Mouse (Mus musculus) WW6 (cell line): ENCODE results near the gene Kiss1r.

Experiments
- DNase-seq: peaks from one replicate; pipeline ENCODE4 v3.0.0-alpha.2; 2013; ENCODE audit warnings: low read depth, low spot score

Gene Kiss1r

GRCm38 (mm10) chr10:79924998-79925784, 8.4 kb downstream of the Kiss1r start:
- peak; percentile 72 for DNase-seq

DNA sequence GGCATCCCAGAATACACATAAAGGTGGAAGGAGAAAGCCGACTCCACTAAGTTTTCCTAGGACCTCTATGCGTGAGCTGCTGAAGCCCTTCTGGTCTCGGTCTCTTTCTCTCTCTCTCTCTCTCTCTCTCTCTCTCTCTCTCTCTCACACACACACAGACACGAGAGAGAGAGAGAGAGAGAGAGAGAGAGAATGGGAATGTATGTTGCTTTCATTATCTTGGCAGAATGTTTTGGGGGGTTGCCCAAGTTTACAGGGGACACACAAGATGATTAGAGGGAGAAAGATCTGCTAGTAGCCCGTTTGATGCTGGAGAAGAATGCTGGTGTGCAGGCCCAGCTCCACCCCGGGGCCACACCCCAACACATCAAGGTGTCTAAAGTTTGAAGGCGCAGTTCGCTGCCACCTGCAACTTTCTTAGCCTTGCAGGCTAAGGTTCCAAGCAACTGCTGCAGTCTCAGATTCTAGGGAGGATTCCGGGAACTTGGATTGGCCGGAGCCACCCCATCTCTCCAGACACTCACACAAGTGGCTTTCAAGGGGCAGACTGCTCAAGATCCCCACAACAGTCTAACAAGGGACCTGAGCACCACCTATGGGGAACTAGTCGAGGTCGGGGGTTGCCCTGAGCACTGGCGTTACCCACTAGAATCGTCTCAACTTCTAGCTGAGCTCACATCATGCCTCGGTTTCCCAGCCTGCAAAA, 9.2 kb downstream of the Kiss1r start:
- no peak for DNase-seq

DNA sequence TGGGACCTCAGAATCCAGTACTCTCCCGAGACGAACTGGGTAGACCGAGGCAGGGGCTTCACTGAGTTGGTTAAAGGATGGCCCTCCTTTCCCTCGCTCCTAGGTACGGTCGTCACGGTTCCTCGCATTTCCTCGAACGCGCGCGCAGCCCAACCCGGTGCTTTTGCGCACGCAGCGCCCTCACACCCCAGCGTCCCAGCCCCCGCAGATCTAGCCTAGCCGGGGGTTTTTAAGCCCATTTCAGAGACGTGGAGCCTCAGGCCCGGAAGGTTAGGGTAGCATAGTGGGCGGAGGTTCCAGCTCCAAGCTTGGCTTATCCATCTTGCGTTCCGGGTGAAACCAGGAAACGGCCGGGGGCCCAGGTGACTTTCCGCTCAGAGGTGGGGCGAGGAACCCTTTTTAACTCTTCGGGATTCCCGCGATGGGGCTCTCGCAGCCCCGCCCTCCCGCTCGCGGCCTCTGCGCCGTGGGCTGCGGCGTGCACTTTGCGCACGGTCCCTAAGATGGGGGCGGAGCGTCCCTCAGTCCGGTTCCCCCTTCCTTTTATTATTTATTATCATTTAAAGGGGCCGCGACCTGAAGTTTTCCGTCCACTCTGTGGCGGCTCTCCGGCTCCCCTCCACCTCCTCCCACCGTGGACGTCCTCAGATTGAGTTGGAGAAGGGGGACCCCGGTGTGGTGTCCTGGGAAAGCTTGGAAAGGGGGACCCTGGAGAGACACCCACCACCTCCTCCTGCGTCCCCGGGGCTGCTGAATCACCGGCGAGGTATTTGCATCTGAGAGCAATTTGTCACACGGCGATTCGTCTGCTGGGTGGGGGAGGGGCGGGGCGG, 9.9 kb downstream of the Kiss1r start, which contains the start of gene Arid3a:
Gene Arid3a (plus strand): TSS at position 553 of the 833 bp plus-strand sequence.
- DNase-seq: peak; percentile 88

- DNase-seq: no peak
Observed at GRCm38 (mm10) chr10:79927324-79928029, 10.7 kb downstream of the Kiss1r start.

DNA sequence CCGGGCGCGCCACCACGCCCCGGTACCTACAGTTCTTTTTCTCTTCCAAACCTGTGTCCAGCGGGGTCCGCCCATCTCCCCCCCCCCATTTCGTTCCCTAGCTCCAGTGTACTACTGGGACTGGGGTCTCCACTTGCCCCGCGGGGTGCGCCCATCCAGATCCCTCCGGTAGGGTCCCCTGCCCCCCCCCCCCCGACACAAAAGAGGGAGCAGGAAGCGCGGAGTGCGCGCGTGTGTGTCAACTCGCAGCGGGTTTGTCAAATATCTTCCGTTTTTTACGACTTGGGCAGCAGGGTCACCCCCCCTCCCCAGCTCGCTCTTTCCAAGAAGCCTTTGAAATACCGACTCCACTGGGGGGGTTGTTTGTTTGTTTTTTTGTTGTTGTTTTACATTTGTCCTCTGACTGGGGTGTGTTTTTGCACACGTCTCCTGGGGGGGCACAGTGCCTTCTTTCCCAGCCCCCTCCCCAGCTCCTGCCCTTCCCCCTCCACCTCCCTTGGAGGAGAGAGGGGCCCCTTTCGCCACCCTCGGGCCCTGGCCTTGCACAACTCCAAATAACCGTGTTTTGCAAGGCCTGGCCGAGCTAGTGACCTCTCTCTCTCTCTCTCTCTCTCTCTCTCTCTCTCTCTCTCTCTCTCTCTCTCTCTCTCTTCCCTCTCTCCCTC, 11.4 kb downstream of the Kiss1r start:
- DNase-seq: no peak

GRCm38 (mm10) chr10:79928907-79929701, 12.3 kb downstream of the Kiss1r start:
- no peak for DNase-seq

DNA sequence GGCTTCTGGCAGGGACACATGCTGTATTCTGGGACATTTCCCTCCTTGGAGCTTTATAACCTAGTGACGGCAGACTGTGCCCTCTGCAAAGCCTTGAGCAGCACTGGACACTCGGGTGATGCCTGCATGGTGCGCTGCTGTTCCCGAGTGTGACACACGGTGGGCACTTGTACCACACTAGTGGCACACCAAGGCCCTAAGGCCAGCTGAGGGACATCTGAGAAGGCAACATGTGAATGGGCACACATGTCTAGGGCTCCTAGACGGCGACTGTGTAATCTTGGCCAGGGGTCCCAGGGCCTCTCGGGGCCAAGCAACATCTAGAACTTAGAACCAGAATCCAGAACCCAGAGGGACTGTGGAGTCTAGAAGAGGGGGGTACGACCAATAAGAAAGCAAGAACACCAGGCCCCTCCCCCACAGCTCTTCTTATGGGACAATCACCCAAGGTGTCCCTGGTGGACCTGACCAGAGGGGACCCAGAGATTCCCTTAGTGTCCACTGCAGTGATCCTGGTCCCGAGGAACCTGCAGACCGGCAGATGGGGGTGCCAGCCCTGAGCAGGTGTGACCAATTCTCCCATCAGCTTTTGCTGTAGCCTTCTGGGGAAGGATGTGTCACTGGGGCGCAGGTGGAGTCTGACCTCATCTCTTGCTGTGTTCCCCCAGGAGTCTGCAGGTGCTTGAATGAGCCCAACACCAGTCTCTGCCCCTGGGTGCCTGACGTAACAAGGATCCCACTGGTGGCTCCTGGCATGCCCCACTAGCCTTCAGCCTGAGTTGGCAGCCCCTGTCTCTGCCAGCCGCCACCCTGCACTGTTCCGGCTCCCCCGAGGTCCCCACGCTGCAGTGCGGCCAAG, 13.4 kb downstream of the Kiss1r start:
- no peak for DNase-seq

GRCm38 (mm10) chr10:79930826-79931186, 14.0 kb downstream of the Kiss1r start:
- DNase-seq: no peak

DNA sequence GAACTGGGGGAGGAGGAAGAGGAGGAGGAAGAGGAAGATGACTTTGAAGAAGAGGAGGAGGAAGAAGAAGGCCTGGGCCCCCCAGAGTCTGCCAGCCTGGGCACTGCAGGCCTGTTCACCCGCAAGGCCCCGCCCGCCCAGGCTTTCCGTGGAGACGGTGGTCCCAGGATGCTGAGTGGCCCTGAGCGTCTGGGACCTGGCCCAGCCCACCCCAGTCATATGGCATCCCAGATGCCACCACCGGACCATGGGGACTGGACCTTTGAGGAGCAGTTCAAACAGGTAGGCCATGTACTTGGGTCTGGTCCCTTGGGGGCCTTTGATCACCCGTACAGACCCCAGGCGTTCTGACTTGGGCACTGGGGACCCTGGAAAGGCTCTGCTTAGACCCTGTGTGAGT, 15.0 kb downstream of the Kiss1r start:
- DNase-seq: no peak

DNA sequence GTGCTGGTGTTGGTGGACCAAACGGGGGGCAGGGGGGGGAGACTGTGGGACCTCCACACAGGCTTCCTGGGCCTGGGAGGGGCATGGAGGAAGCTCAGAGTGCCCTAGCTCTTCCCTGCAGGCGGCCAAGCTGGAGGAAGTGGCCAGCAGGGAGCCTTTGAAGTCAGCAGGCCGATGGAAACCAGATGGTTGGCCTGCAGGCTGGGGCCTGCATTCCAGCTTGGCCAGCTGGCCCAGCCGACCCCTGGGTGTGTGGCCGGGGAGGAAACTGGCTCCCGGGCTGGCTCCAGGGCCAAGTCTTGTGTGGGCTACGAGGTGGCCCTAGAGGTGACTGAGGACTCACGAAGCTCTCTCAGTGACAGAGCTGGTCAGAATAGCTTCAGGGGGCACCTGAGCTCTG, 16.0 kb downstream of the Kiss1r start:
- DNase-seq: no peak

DNA sequence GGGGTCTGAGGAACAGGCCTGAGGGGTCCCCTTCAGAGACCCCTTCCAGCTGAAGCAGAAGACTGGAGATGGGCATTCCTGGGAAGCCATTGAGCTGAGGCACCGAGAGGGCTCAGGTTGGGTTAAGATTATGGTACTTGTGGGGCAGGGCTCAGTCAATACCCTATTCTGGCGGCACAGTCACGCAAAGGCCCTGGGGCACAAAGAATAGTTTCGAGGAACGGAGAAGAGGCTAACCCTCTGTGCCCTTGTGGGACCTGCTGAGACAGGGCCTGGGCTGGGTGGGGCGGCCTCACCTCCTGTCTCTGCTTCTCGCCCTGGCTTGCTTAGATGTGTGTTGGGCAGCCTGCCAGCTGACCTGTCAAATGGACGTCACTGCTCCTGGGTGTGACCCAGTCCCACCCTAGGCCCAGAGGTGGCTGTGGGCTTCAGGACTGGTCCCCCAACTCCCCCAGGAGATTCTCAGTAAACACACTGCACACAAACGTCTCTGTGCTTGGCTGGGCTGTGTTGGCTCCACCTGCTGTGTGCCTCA, 16.4 kb downstream of the Kiss1r start:
- no peak for DNase-seq

GRCm38 (mm10) chr10:79933861-79934260, 17.1 kb downstream of the Kiss1r start:
- no peak for DNase-seq

- no peak for DNase-seq
Observed at GRCm38 (mm10) chr10:79934272-79934721, 17.5 kb downstream of the Kiss1r start.

GRCm38 (mm10) chr10:79934794-79935569, 18.2 kb downstream of the Kiss1r start:
- DNase-seq: no peak

- no peak for DNase-seq
Observed at GRCm38 (mm10) chr10:79936284-79936910, 19.6 kb downstream of the Kiss1r start.

- DNase-seq: no peak
Observed at GRCm38 (mm10) chr10:79936911-79937441, 20.2 kb downstream of the Kiss1r start.

GRCm38 (mm10) chr10:79937775-79938526, 21.2 kb downstream of the Kiss1r start:
- DNase-seq: no peak
